Mouse (Mus musculus) leukemia stem cell, adult 10-12 weeks (primary cell): ENCODE results near the gene Scarf2. TPM values are rescaled to one million over a fixed set of nuclear protein-coding genes. Genes with fewer than 3 reads are reported as not detected.

Source experiments
- polyA plus RNA-seq: library from polyadenylated mRNA; stranded (reverse); fragments of >175 nt; gene quantifications from 2 replicates; pipeline ENCODE4 v1.2.3, GENCODE M21; 2012; ENCODE audit warnings: low replicate concordance

Gene Scarf2
- polyA plus RNA-seq: 3.8 and 4.0 TPM in 2 replicates

DNA sequence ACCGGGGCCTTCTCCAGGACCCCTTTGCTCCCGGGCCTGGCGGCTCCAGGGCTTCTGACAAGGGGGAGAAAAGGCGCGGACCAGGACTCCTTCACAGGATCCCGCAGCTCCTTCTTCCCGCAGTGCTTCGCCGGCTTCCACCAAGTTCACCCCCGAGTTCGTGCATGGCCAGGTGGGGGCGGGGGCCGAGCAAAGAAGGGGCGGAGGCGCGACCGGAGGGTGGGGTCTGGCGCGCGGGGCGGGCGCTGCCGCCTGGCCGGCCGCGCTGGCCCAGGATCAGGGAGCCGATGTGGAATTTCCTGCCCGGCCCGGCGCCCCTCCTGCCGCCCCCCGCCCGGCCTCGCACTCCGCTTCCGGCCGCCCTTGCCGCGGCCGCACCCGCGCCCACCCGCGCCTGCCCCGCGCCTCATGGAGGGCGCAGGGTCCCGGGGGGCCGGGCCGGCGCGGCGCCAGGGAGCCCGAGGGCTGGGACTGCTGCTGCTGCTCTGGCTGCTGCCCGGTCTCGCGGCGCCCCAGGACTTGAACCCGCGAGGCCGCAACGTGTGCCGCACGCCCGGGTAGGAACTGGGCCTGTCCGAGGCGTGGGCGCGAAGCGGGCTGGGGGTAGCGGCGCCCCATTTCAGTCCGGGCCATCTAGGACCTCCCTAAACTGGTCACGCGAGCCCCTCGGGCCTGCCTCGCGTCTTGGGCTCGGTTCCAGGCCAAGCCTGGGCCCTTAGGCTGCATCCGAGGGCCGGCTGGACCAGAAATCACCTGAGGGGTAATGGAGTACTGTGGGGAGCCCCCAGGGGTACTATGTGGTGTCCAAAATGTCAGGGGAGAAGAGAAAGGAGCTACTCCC lies at the start of gene Scarf2:
TSS of gene Scarf2 (plus strand) at position 312 of the 841 bp plus-strand sequence.

GRCm38 (mm10) chr16:17759344-17759773 lies 37.7 kb upstream of the Scarf2 start, which contains the start of gene Klhl22:
Gene Klhl22, plus strand, starts transcription at chr16:17759618.

GRCm38 (mm10) chr16:17832821-17833220 lies 35.7 kb downstream of the Scarf2 start, which contains the start of gene B830017H08Rik:
Gene B830017H08Rik, plus strand, starts transcription at chr16:17833121.

GRCm38 (mm10) chr16:17838051-17838450 lies 41.0 kb downstream of the Scarf2 start, which contains the start of gene Car15:
Gene Car15, minus strand, starts transcription at chr16:17838364.

Other genes with a start within 250 kb of the Scarf2 start
- gene Lrrc74b, start 236.0 kb upstream of the Scarf2 start, polyA plus RNA-seq: 0.30 TPM in 1 of 2 replicates, not detected in the other
- not detected in 2 replicates for gene P2rx6, start 235.4 kb upstream of the Scarf2 start, polyA plus RNA-seq
- 0.56 and 3.7 TPM in 2 replicates for gene Slc7a4, start 214.1 kb upstream of the Scarf2 start, polyA plus RNA-seq
- 9.8 and 140 TPM in 2 replicates for gene Smpd4, start 177.9 kb upstream of the Scarf2 start, polyA plus RNA-seq
- 18.7 and 55.3 TPM in 2 replicates for gene Ccdc74a, start 150.8 kb upstream of the Scarf2 start, polyA plus RNA-seq
- 147 and 310 TPM in 2 replicates for gene Med15, start 64.4 kb upstream of the Scarf2 start, polyA plus RNA-seq
- 2.3 and 30.3 TPM in 2 replicates for gene Klhl22, start 37.7 kb upstream of the Scarf2 start, polyA plus RNA-seq
- gene B830017H08Rik, start 35.8 kb downstream of the Scarf2 start, polyA plus RNA-seq: not detected in 2 replicates
- 1.8 and 5.4 TPM in 2 replicates for gene Car15, start 41.1 kb downstream of the Scarf2 start, polyA plus RNA-seq
- 0.57 and 0.79 TPM in 2 replicates for gene Gm20518, start 94.4 kb downstream of the Scarf2 start, polyA plus RNA-seq
- gene Tssk1, start 96.9 kb downstream of the Scarf2 start, polyA plus RNA-seq: not detected in 2 replicates
- 15.8 and 23.2 TPM in 2 replicates for gene Dgcr2, start 101.3 kb downstream of the Scarf2 start, polyA plus RNA-seq
- 0.12 TPM in 1 of 2 replicates, not detected in the other for gene Tssk2, start 101.4 kb downstream of the Scarf2 start, polyA plus RNA-seq
- gene Ess2, start 114.1 kb downstream of the Scarf2 start, polyA plus RNA-seq: 27.5 and 28.2 TPM in 2 replicates
- gene Gsc2, start 117.8 kb downstream of the Scarf2 start, polyA plus RNA-seq: not detected in 2 replicates
- 152 and 236 TPM in 2 replicates for gene Slc25a1, start 130.9 kb downstream of the Scarf2 start, polyA plus RNA-seq
- not detected in 2 replicates for gene Vpreb2, start 183.1 kb downstream of the Scarf2 start, polyA plus RNA-seq